In the genomic region with DNA sequence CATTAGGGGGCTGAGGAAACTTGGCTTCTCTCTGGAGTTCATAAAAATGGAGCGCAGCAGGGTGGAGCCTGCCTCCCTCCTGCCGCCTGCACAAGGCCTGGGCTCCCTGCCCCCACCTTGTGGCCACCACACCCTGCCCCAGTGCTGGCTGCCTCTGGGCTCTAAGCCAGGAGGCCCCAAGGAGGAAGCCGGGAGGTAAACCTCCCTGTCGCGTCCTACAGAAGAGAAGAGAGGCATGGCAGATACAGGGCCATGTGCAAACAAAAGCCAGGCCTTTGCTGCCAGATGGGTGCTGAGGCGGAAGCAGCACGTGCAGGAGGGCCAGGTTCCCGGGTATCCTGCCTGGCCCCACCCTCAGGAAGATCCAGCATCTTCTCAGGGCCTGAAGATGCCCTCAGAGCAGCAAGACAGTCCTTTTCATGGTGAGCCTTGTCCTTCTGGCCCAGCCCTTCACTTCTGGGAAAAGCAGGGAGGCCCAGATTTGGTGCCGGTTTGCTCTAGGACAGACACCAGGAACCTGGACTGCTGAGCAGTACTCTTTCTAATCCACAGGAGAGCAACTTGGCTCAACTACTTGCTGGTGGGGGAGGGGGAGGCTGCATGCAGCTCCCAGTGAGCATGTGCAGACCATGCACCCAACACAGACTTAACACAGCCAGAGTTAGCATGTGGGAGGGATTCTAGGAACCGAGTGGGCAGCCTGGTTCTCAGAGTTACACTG, we compare ENCODE assay signal across 8 mouse cellular contexts. TPM values are rescaled to one million over a fixed set of nuclear protein-coding genes. Genes with fewer than 3 reads are reported as not detected.
A peak's percentile ranks its signal among the peaks of the same experiment; 100 is the strongest.
DNase-seq lines count a peak whose midpoint lies in the region; ATAC-seq and TF ChIP-seq lines count a peak whose summit lies in the region.

A gene (plus strand): TSS at position 158 of the 721 bp plus-strand sequence.

- TF ChIP-seq CTCF in lung, adult 2 months (IDR thresholded peaks at IDR 0.05; ENCODE audit: insufficient read depth, low read length), result no peak
- TF ChIP-seq CTCF in olfactory bulb, adult 2 months (IDR thresholded peaks at IDR 0.05; ENCODE audit: insufficient read depth, low read depth, low read length), result no peak

- peaks cover 6% of the 10 kb centered on the region; the same call in 1 of the 2 replicates for H3K27me3 ChIP-seq in embryonic facial prominence, embryonic 13.5 days
- H3K27me3 ChIP-seq in heart, embryonic 13.5 days (replicated peaks), result peaks cover 17% of the 10 kb centered on the region
- peaks cover 4% of the 10 kb centered on the region; the same call in 1 of the 2 replicates for H3K27me3 ChIP-seq in kidney, embryonic 16.5 days (ENCODE audit: insufficient read depth, low read length)

- H3K27ac ChIP-seq in embryonic facial prominence, embryonic 13.5 days, result peak within 1 kb of the TSS; percentile 99
- peak within 1 kb of the TSS; percentile 94 for H3K27ac ChIP-seq in heart, embryonic 13.5 days (replicated peaks)
- H3K27ac ChIP-seq in kidney, embryonic 16.5 days (ENCODE audit: low read length), result peak within 1 kb of the TSS; percentile 95
- H3K27ac ChIP-seq in olfactory bulb, adult 2 months (ENCODE audit: insufficient read depth, low read depth, low read length), result peak within 1 kb of the TSS; percentile 14; the same call in 1 of the 2 replicates

- peak; percentile 86 for ATAC-seq in embryonic facial prominence, embryonic 13.5 days (ENCODE audit: insufficient number of reproducible peaks, insufficient read depth, low FRiP score, low TSS enrichment, low read depth)
- peak; percentile 79 for ATAC-seq in heart, embryonic 13.5 days (ENCODE audit: extremely low read depth, insufficient number of reproducible peaks, low FRiP score, low TSS enrichment)
- peak; percentile 85 for ATAC-seq in kidney, embryonic 16.5 days (ENCODE audit: low FRiP score, low TSS enrichment)

- H3K4me1 ChIP-seq in embryonic facial prominence, embryonic 13.5 days, result peaks cover 72% of the 10 kb centered on the region
- peaks cover 90% of the 10 kb centered on the region for H3K4me1 ChIP-seq in heart, embryonic 13.5 days
- H3K4me1 ChIP-seq in kidney, embryonic 16.5 days (ENCODE audit: insufficient read depth, low read length), result peaks cover 45% of the 10 kb centered on the region
- peaks cover 30% of the 10 kb centered on the region for H3K4me1 ChIP-seq in lung, adult 2 months (ENCODE audit: control insufficient read depth, insufficient read depth, low read length)
- peaks cover 33% of the 10 kb centered on the region for H3K4me1 ChIP-seq in olfactory bulb, adult 2 months (ENCODE audit: control insufficient read depth, insufficient read depth, low read length)

- peaks cover 85% of the 10 kb centered on the region for H3K36me3 ChIP-seq in embryonic facial prominence, embryonic 13.5 days
- H3K36me3 ChIP-seq in heart, embryonic 13.5 days, result peaks cover 66% of the 10 kb centered on the region
- peaks cover 4% of the 10 kb centered on the region; the same call in 1 of the 2 replicates for H3K36me3 ChIP-seq in kidney, embryonic 16.5 days (ENCODE audit: insufficient read depth, low read length)

- peak; percentile 41 to 47 for DNase-seq in B cell, adult 2 months
- DNase-seq in MN1 (ENCODE audit: low spot score), result peak; percentile 93
- peak; percentile 81 for DNase-seq in lung, adult 2 months
- peak; percentile 71 for DNase-seq in thymus, postnatal 4 days

- no peak for TF ChIP-seq POLR2A in lung, adult 2 months (IDR thresholded peaks at IDR 0.05; ENCODE audit: borderline replicate concordance, extremely low read depth, low read depth, low read length)
- no peak for TF ChIP-seq POLR2A in olfactory bulb, adult 2 months (IDR thresholded peaks at IDR 0.05; ENCODE audit: insufficient read depth, low read depth, low read length)

- peak within 1 kb of the TSS; percentile 68 for H3K9ac ChIP-seq in embryonic facial prominence, embryonic 13.5 days
- H3K9ac ChIP-seq in heart, embryonic 13.5 days, result peak within 1 kb of the TSS; percentile 74
- H3K9ac ChIP-seq in kidney, embryonic 16.5 days (replicated peaks; ENCODE audit: low read length), result peak within 1 kb of the TSS; percentile 49

- H3K9me3 ChIP-seq in embryonic facial prominence, embryonic 13.5 days, result no peaks in the 10 kb centered on the region
- no peaks in the 10 kb centered on the region for H3K9me3 ChIP-seq in heart, embryonic 13.5 days
- no peaks in the 10 kb centered on the region for H3K9me3 ChIP-seq in kidney, embryonic 16.5 days (ENCODE audit: low read length)

- H3K4me2 ChIP-seq in embryonic facial prominence, embryonic 13.5 days, result peak within 1 kb of the TSS; percentile 53
- H3K4me2 ChIP-seq in heart, embryonic 13.5 days, result peak within 1 kb of the TSS; percentile 62
- H3K4me2 ChIP-seq in kidney, embryonic 16.5 days (replicated peaks; ENCODE audit: low read depth, low read length), result peak within 1 kb of the TSS; percentile 30

- H3K4me3 ChIP-seq in embryonic facial prominence, embryonic 13.5 days, result peak within 1 kb of the TSS; percentile 27
- H3K4me3 ChIP-seq in heart, embryonic 13.5 days, result peak within 1 kb of the TSS; percentile 35
- peak within 1 kb of the TSS; percentile 14 for H3K4me3 ChIP-seq in kidney, embryonic 16.5 days (ENCODE audit: low read length)
- no peak within 1 kb of the TSS for H3K4me3 ChIP-seq in lung, adult 2 months (replicated peaks; ENCODE audit: extremely low read depth, low read depth, low read length)
- H3K4me3 ChIP-seq in olfactory bulb, adult 2 months (ENCODE audit: insufficient read depth, low read depth, low read length), result no peak within 1 kb of the TSS

- WGBS in embryonic facial prominence, embryonic 13.5 days, result 3% methylated on average over 10 of the region's 10 CpGs
- WGBS in heart, embryonic 13.5 days, result 10% methylated on average over 10 of the region's 10 CpGs
- WGBS in kidney, embryonic 16.5 days, result 22% methylated on average over 10 of the region's 10 CpGs
- 2% methylated on average over 10 of the region's 10 CpGs for WGBS in lung, adult 2 months
- 42% methylated on average over 10 of the region's 10 CpGs for WGBS in olfactory bulb, adult 2 months

RNA-seq across cellular contexts. Expression of the gene that starts here (rescaled TPM):
- 6.1 and 6.2 TPM in 2 replicates for polyA plus RNA-seq in embryonic facial prominence, embryonic 13.5 days (2015; fragmentation: Nextera tagmentation; extraction: Ambion mirVana)
- 7.8 and 8.9 TPM in 2 replicates for polyA plus RNA-seq in heart, embryonic 13.5 days (2015; fragmentation: Nextera tagmentation; extraction: Ambion mirVana)
- polyA plus RNA-seq in kidney, embryonic 16.5 days (2015; fragmentation: Nextera tagmentation; extraction: Ambion mirVana), result 2.3 and 2.8 TPM in 2 replicates
- 2.0 and 2.8 TPM in 2 replicates for polyA plus RNA-seq in lung, adult 2 months (2012; rRNA removed)
- not detected in 2 replicates for polyA plus RNA-seq in olfactory bulb, adult 2 months (2012; ENCODE audit: insufficient read depth, insufficient read length, low replicate concordance, missing spikeins)

Comparison
In these comparisons a context has a peak if more than half of its experiments do, and no peak if none do; other contexts are left out.
1. H3K27ac ChIP-seq: peak in every context shown above with its lines; median percentile 99 in embryonic facial prominence, embryonic 13.5 days; 95 in kidney, embryonic 16.5 days; 94 in heart, embryonic 13.5 days; 14 in olfactory bulb, adult 2 months.
2. H3K4me3 ChIP-seq: peak in embryonic facial prominence, embryonic 13.5 days (single experiment), heart, embryonic 13.5 days (single experiment) and kidney, embryonic 16.5 days (single experiment); none in lung, adult 2 months (single experiment) and olfactory bulb, adult 2 months (single experiment).
3. Peak in every context shown above with its lines, with median percentiles within 50 percentile points of each other: DNase-seq, ATAC-seq, H3K4me2 ChIP-seq and H3K9ac ChIP-seq.